ENCODE assay signal across 8 mouse cellular contexts in the genomic region with DNA sequence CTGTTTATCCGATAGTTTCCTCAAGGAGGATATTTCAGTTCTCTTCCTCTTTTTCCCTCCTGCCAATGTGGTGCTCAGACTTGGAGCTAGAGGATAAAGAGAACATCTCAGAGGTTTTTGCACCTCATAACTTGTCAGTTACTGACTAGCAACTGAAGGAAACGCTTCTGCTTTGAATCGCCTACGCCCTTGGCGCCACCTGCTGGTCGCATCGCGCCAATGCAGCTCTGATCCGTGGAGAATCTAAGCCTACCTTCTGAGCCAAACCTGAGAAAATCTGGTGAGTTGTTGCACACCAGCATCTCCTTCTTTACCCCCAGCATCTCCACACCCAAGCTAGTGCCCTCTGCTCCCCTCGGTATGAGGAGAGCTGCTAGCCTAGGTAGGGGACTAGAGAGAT. TPM values are rescaled to one million over a fixed set of nuclear protein-coding genes. Genes with fewer than 3 reads are reported as not detected.
DNase-seq lines count a peak whose midpoint lies in the region; ATAC-seq and TF ChIP-seq lines count a peak whose summit lies in the region.
"Had no signal": no experiment of that assay in that cellular context is flagged by ENCODE, and none has a peak within 500 bp of the region (broad histone marks: within the 10 kb centered on the region; RNA-seq: fewer than 3 reads in every experiment).

No protein-coding gene starts in this region.

- DNase-seq in CD8-positive naive resting alpha-beta T cell, adult 2 months (ENCODE audit: low read depth in 2 of 2, low spot score in 2 of 2) = peak; percentile 77 to 86
- DNase-seq in WW6 (ENCODE audit: low read depth, low spot score) = peak; percentile 76
- peak; percentile 91 to 94 for DNase-seq in cerebellum, postnatal 25 days
- DNase-seq in layer of hippocampus, adult 2 months (ENCODE audit: low spot score in 2 of 2) = peak; percentile 62 to 94
- DNase-seq in lung, postnatal 10 days = peak; percentile 88
- peak; percentile 36 for DNase-seq in skeletal muscle tissue, adult 2 months (ENCODE audit: low read depth, low spot score)

- TF ChIP-seq CTCF in layer of hippocampus, adult 2 months (conservative IDR thresholded peaks at IDR 0.05) = peak; percentile 99

- ATAC-seq in granulocyte monocyte progenitor cell, adult 5-6 weeks (replicated peaks; ENCODE audit: poor library complexity, severe bottlenecking) = peak; percentile 80

- H3K27ac ChIP-seq in layer of hippocampus, adult 2 months = no peak overlapping the region
- H3K27ac ChIP-seq: lung, embryonic 15.5 days had no signal

- H3K4me3 ChIP-seq in layer of hippocampus, adult 2 months = no peak overlapping the region
- H3K4me3 ChIP-seq: lung, embryonic 15.5 days had no signal

RNA-seq across cellular contexts. Expression of a gene that starts 18.0 kb away (rescaled TPM):
- total RNA-seq in granulocyte monocyte progenitor cell, adult 5-6 weeks (2014; fragmentation: Nextera tagmentation) = 19.3 and 26.1 TPM in 2 replicates
- 18.1 and 19.1 TPM in 2 replicates for total RNA-seq in granulocyte monocyte progenitor cell, adult 5-6 weeks (2017)
- 10 to 100 TPM; 39.8 to 42.2 TPM for total RNA-seq in layer of hippocampus, adult 2 months (2021)

Comparison
In these comparisons a context has a peak if more than half of its experiments do, and no peak if none do; other contexts are left out.
1. DNase-seq: peak in every context shown above with its lines; median percentile 92 in cerebellum, postnatal 25 days; 88 in lung, postnatal 10 days; 82 in CD8-positive naive resting alpha-beta T cell, adult 2 months; 78 in layer of hippocampus, adult 2 months; 76 in WW6; 36 in skeletal muscle tissue, adult 2 months.